Mouse (Mus musculus): ENCODE data around the gene Ptpn3.

- no peak for TF ChIP-seq CTCF (IDR thresholded peaks at IDR 0.05; ENCODE audit: low read depth)
- no peak for TF ChIP-seq EP300 (IDR thresholded peaks at IDR 0.05; ENCODE audit: low read depth)
These were observed 86.8 kb downstream of the Ptpn3 start for GRCm38 (mm10) chr4:57214852-57215251.
